Mouse (Mus musculus) C2C12 (cell line): ENCODE results near the gene Hsbp1. TPM values are rescaled to one million over a fixed set of nuclear protein-coding genes. Genes with fewer than 3 reads are reported as not detected.

ENCODE experiments used
- H3K27me3 ChIP-seq: one replicate; pipeline ENCODE4 v1.6.1; 2011; ENCODE audit not compliant: control insufficient read depth, insufficient read depth, insufficient read length
- H3K36me3 ChIP-seq: one replicate; pipeline ENCODE4 v1.6.1; 2011; ENCODE audit not compliant: control insufficient read depth, insufficient read depth
- H3K4me3 ChIP-seq: one replicate; pipeline ENCODE4 v1.5.1; 2011; ENCODE audit warnings: mild to moderate bottlenecking, control low read depth; ENCODE audit not compliant: poor library complexity, insufficient read depth, severe bottlenecking
- H3K79me2 ChIP-seq: one replicate; pipeline ENCODE4 v1.6.1; 2011; ENCODE audit not compliant: control insufficient read depth, insufficient read depth
- H3K79me3 ChIP-seq: one replicate; pipeline ENCODE4 v1.6.1; 2011; ENCODE audit warnings: low read depth, control low read depth
- H3ac ChIP-seq: one replicate; pipeline ENCODE3; 2011; ENCODE audit warnings: low read depth; ENCODE audit not compliant: control insufficient read depth, insufficient read length
- CEBPB ChIP-seq: IDR thresholded peaks from one replicate; pipeline ENCODE4 v1.6.1; 2011; ENCODE audit warnings: low read depth, mild to moderate bottlenecking, control low read depth, moderate library complexity
- CTCF ChIP-seq: IDR thresholded peaks from one replicate; pipeline ENCODE4 v1.5.1; 2011; ENCODE audit not compliant: control insufficient read depth, insufficient read depth, insufficient read length
- FOSL1 ChIP-seq: IDR thresholded peaks from one replicate; pipeline ENCODE4 v1.8.0; 2011; ENCODE audit warnings: mild to moderate bottlenecking, low read length; ENCODE audit not compliant: poor library complexity, insufficient read depth, severe bottlenecking
- MAX ChIP-seq: IDR thresholded peaks from one replicate; pipeline ENCODE4 v1.6.1; 2011; ENCODE audit warnings: mild to moderate bottlenecking, control low read depth
- MYOD1 ChIP-seq: IDR thresholded peaks from one replicate; pipeline ENCODE4 v1.6.1; 2011; ENCODE audit warnings: low read depth; ENCODE audit not compliant: control insufficient read depth, insufficient read length
- MYOG ChIP-seq: IDR thresholded peaks from one replicate; pipeline ENCODE4 v1.6.1; 2011; ENCODE audit not compliant: control insufficient read depth, insufficient read length; ENCODE audit errors: extremely low read depth
- USF1 ChIP-seq: IDR thresholded peaks from one replicate; pipeline ENCODE4 v1.6.1; 2011; ENCODE audit warnings: low read depth, mild to moderate bottlenecking, control low read depth, moderate library complexity
- polyA plus RNA-seq: library from polyadenylated mRNA; unstranded; fragments of >200 nt; fragmentation: generic; extraction: Trizol; gene quantifications from one replicate; pipeline ENCODE4 v1.2.1, GENCODE M21; 2012; ENCODE audit warnings: missing spikeins

Gene Hsbp1
- polyA plus RNA-seq, 1 experiment = 135 TPM

DNA sequence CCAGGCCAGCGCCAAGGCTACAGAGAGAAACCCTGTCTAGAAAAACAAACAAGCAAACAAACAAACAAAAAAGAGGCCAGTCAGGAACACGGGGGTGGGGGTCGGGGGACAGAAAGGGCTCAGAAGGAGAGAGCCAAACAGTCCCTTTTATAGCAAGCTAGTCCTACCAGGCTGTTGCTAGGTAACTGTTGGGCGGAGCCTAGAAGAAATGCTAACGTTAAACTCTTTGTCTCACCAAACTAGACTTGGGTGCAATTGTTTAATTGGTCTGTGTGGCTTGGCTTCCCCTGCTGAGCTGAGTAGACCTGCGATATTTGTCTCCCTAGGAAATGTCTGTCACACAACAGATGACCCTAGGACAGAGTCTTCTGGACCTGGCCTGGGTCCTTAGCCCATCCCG is 34.2 kb downstream of the Hsbp1 start:
- TF ChIP-seq USF1 (no peak), MYOG (no peak), CEBPB (no peak)
- Histone ChIP-seq H3ac (no peak overlapping the region), H3K36me3 (no peaks in the 10 kb centered on the region)

DNA sequence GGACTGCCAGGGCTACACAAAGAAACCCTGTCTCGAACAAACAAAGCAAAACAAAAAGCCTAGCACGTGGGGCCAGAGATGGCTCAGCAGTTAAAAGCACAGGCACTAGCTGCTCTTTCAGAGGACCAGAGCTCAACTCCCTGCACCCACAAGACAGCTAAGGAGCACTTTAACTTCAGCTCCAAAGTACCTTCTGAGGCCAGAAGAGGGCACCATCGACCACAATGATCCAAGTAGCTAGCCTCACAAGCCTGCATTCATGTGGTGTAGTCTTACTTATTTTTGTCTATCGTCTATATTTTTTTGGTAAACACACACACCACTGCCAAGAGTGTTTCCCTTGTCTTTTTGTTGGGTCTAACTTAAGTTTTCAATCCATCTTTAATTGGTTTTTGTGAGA is 36.3 kb downstream of the Hsbp1 start:
- Histone ChIP-seq H3K27me3 (peaks cover 15% of the 10 kb centered on the region), H3K79me2 (no peaks in the 10 kb centered on the region), H3K4me3 (no peak overlapping the region), H3K79me3 (no peaks in the 10 kb centered on the region), H3ac (no peak overlapping the region), H3K36me3 (no peaks in the 10 kb centered on the region)
- TF ChIP-seq FOSL1 = no peak
- TF ChIP-seq USF1 = no peak
- TF ChIP-seq MAX = no peak
- no peak for TF ChIP-seq CEBPB
- peak; percentile 16 for TF ChIP-seq CTCF
- no peak for TF ChIP-seq MYOG
- no peak for TF ChIP-seq MYOD1

More for the DNA sequence above, 34.2 kb downstream of the Hsbp1 start:
- Histone ChIP-seq H3K79me3 (no peaks in the 10 kb centered on the region), H3K79me2 (no peaks in the 10 kb centered on the region), H3K4me3 (no peak overlapping the region), H3K27me3 (peaks cover 12% of the 10 kb centered on the region)

DNA sequence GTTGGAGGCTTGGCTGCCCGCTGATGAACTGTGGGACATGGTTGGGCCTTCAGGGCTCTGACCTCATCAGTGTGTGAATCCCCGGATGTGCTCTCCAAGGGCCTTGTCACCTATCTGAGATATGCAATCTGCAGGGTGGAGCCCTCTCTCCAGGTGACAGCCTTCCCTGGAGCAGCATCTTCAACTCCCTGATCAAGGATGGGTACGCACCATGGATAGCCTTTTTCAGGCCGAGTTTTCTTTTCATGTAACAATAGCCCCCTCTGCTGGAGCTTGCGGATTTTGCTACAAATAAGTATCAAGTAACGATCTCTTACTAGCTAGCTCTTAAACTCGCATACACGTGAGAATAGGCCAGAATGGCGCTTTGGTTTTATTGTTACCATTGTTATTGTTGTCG is 40.2 kb downstream of the Hsbp1 start:
- Histone ChIP-seq H3K4me3 (no peak overlapping the region), H3K79me3 (no peaks in the 10 kb centered on the region), H3K27me3 (peaks cover 28% of the 10 kb centered on the region), H3K36me3 (no peaks in the 10 kb centered on the region), H3ac (no peak overlapping the region), H3K79me2 (no peaks in the 10 kb centered on the region)
- TF ChIP-seq MAX (no peak), FOSL1 (no peak), CTCF (no peak), MYOD1 (no peak), CEBPB (no peak), MYOG (no peak), USF1 (no peak)

DNA sequence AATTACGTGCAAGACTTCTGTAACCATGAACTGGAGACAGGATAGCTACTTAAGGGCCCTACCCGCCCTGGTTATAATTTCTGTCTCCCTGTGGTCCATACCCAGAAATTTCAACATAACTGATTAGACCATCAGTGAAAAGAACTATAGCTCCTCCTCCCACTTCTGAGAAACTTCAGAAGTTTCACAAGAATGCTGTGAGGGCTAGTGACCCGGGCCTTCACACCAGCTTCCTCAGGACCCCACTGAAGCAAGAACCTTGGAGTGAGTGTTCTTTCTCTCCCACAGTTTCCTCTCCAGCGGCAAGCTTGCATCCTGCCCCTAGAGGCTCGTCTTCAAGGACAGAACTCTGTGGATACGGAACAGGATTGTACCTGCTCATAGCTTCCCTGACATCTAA is 41.6 kb downstream of the Hsbp1 start:
- Histone ChIP-seq H3ac (no peak overlapping the region), H3K4me3 (no peak overlapping the region), H3K79me3 (no peaks in the 10 kb centered on the region), H3K79me2 (no peaks in the 10 kb centered on the region), H3K36me3 (no peaks in the 10 kb centered on the region), H3K27me3 (peaks cover 28% of the 10 kb centered on the region)
- no peak for TF ChIP-seq FOSL1
- no peak for TF ChIP-seq CTCF
- TF ChIP-seq USF1 = no peak
- TF ChIP-seq CEBPB = no peak
- no peak for TF ChIP-seq MAX
- TF ChIP-seq MYOG = no peak
- TF ChIP-seq MYOD1 = no peak

DNA sequence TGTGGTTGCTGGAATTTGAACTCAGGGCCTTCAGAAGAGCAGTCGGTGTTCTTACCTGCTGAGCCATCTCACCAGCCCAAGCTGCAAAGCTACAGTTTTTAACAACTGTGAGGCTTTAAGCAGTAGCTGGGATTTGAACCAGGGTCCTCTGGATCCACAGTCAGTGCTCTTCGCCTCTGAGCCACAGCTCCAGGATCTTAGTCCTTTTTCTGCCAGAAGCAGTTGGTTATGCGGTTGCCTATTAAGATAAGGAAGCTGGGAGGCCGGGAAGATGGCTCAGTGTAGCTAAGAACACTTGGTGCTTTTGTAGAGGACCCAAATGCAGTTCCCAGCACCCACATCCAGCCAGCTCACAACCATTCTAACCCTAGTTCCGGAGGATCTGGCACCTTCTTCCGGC is 42.7 kb downstream of the Hsbp1 start:
- Histone ChIP-seq H3K27me3 (peaks cover 28% of the 10 kb centered on the region), H3K79me3 (no peaks in the 10 kb centered on the region), H3K36me3 (no peaks in the 10 kb centered on the region), H3K4me3 (no peak overlapping the region), H3K79me2 (no peaks in the 10 kb centered on the region), H3ac (no peak overlapping the region)
- TF ChIP-seq FOSL1 = no peak
- TF ChIP-seq MAX = no peak
- TF ChIP-seq MYOD1 = no peak
- TF ChIP-seq CEBPB = no peak
- no peak for TF ChIP-seq USF1
- no peak for TF ChIP-seq MYOG
- TF ChIP-seq CTCF = no peak

DNA sequence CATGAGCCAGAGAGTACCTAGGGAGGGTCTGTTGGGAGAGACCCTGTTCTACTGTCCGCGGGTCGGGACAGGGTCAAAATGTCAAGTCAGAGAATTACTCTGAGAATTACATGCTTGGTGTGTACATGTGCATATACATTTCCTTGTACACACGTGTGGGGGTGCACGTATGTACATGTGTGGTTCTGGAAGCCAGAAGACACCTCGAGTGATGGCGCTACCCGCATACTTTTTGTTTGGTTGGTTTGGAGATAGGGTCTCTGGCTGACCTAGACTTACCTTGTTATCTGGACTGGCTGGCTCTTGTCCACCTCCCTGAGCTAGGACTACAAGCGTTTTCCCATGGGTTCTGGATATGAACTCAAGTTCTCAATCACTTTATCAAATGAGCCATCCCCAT is 49.8 kb downstream of the Hsbp1 start:
- TF ChIP-seq MYOD1 (no peak), FOSL1 (no peak), MAX (no peak), USF1 (no peak), MYOG (no peak), CTCF (no peak), CEBPB (no peak)
- Histone ChIP-seq H3ac (no peak overlapping the region), H3K27me3 (no peaks in the 10 kb centered on the region), H3K79me2 (no peaks in the 10 kb centered on the region), H3K4me3 (no peak overlapping the region), H3K36me3 (no peaks in the 10 kb centered on the region), H3K79me3 (no peaks in the 10 kb centered on the region)
